Mouse (Mus musculus) left cerebral cortex, postnatal 36 days (tissue): ENCODE measurements around the gene CK137956. TPM values are rescaled to one million over a fixed set of nuclear protein-coding genes. Genes with fewer than 3 reads are reported as not detected.

Experiments
- DNase-seq, 2 experiments: peaks; one replicate each; pipeline ENCODE4 v3.0.0; 2021 to 2022; ENCODE audit warnings: low spot score in 2 of 2, mixed read lengths in 1 of 2
- intact Hi-C: fragments of 180-260 bp; cut with DNase I; formaldehyde crosslinking; loops from one replicate; pipeline ENCODE4 v1.15.1; 2025
- total RNA-seq, 2 experiments: library from RNA; stranded (reverse); gene quantifications; 2 replicates each; pipeline ENCODE4 v1.2.3; 2021

CK137956 gene
- total RNA-seq: 1 to 10 TPM; 1.3 to 1.8 TPM

DNA sequence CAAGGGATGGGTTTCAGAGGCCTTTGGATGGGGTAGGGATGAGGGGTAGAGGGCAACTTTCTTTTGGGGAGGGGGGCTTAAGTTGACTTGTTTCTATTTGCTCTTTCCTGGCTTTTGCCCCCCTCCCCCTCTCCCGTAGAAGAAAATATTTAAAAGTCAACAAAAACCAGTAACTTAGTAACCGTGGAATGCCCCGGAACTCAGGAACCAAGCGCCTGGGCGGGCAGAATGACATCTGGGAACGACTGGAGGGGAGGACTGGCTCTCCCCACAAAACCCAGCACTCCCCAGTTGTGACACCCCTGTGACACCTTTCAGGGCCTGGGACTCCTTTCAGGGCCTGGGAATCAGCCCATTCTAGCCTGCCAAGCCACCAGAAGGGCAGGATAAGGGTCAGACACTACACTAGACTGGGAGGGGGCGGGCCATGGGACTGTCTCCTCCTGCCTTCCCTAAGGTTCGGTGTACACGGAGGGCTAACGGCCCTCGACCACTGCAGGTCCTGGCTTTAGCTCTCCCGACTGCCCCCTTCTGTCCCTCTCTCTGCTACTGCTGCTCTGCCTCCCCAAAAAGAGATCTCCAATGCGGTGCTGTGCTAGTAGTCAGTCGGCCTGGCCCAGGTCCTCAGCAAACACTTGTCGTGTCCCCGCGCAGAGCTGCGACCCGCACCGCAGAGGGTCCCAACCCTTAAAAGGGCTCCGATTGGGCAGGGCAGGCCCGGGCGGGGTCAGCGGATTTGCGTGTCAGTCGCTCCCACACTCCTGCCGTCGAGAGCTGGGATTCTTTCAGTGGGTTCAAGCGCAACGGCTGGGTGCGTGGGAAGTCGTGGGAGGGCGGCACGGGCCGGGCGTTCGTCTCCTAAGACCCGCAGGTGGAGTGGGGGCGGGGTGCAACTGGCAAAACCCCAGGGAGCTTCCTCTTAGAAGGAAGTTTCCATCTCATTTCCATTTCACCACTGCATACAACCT lies at the start of gene CK137956:
CK137956 (minus strand) TSS at position 51 of the 968 bp plus-strand sequence.
- DNase-seq: no peak
- intact Hi-C loops: no loop called here

- DNase-seq: no peak
- intact Hi-C loops: no loop called here
Observed at GRCm38 (mm10) chr4:128019465-128019864, 48.7 kb upstream of the CK137956 start.

DNA sequence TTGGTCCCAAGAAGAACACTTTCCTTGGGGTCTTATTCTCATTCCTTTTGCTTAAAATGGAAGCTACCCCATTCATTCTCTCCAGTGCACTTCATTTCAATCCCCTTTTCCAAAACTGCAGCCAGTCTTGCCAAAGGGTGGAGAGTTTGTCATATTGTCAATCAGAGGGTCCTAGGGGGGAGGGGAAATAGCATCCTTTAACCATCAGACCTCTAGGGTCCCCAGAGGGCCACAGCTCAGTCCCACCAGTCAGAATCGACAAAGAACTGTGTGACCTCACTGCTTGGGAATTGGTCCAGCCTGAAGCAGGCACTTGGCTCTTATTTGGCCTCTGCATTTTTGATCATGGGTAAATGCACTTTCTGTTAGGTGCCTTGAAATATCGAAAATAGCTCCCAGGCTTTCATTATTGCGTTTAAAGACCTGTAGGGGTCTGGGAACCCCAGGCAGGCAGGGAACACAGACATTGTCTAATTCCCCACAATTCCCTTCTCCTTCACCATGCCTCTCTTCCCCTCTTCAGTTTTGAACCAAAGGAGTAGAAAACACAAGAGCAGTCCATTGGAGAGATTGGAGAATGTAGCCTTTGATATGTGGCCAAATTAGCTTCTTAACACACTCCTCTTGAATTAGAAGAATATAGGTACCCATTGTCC lies 34.2 kb upstream of the CK137956 start:
- DNase-seq: no peak
- intact Hi-C loops: no loop called here

DNA sequence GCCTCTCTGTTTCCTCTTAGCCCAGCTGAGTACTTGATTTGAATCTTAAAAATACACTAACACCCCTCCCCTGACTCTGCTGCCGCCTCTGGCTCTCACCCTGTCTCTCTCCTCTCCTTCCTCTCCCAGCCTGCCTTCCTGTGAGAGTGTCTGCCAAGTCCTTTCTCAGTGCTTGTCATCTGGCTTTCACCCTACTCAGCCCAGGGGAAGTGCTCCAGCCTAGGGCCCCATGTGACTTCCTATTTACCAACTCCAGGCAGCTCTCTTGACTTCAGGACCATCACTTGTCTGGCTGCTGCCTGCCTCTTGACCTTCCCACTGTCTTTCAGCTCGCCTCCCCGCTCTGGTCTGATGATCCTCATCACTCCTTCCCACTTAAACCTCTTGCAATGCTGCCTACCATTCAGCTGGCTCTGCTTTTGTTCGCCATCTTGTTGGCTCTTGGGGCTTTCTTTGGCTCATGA lies 31.9 kb upstream of the CK137956 start:
- peak; percentile 40 to 56 for DNase-seq

DNA sequence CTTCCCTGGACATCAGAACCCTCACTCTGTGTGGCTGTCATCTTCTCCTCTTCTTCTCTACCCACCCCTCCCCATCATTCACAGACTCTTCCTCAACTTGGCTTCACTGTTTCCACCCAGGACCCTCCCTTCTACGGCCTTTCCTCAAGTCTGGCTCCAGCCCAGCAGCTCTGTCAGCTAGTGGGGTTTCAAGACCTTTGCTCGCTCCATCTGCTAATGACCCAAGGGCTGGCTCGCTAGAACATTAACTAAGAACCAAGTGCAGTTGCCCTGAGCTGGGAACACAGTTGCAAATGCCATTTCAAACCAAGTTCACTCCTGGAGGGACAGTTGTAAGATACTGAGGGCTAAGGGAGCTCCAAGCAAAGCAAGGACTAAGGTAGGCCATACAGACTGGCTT lies 28.5 kb upstream of the CK137956 start:
- intact Hi-C loops: no loop called here
- DNase-seq: no peak

More for the DNA sequence above, 31.9 kb upstream of the CK137956 start:
- intact Hi-C loops: no loop called here

DNA sequence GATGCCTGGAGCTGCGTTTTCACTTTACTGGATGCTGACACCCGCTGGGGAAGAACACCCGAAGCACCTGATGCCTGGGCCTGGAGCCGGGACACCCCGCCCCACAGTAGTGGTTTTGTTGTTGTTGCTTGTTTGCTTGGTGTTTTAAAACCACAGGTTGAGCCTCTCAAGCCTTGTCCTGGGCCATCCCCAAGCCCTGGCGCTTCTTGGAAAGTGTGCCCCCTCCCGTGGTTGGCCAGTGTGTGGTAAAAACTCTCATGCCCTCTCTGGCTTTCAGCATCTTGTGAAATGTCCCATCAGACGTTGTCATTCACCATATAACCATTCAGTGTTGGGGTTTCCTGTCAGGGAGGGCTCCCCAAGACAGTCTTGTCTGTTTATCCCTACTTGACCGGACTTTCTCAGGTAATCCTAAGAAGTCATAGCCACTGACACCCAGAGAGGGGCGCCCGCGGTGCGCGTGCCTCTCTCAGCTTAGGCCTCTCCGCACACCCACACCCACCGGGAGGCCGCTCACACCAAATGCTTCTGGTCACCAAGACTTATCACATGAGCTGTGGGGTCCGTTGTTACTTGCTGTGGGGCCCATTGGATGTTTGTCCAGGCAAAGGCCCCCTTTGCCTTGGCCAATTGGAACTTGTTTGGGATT lies 18.7 kb upstream of the CK137956 start:
- peak; percentile 63 to 70 for DNase-seq
- intact Hi-C loops: loop anchor here (5.0 kb wide), 4 partner anchors 127 to 617 kb away; no protein-coding TSS in a partner anchor

GRCm38 (mm10) chr4:127988526-127989180 lies 17.9 kb upstream of the CK137956 start:
- intact Hi-C loops: loop anchor here (5.0 kb wide), 4 partner anchors 126 to 616 kb away; no protein-coding TSS in a partner anchor
- peak in 1 of 2 experiments; percentile 26 for DNase-seq

GRCm38 (mm10) chr4:127987784-127988455 lies 17.2 kb upstream of the CK137956 start, which contains the start of gene Csmd2:
Gene Csmd2 (plus strand): TSS chr4:127987857.
- intact Hi-C loops: loop anchor here (5.0 kb wide), 4 partner anchors 126 to 616 kb away; no protein-coding TSS in a partner anchor
- DNase-seq: peak; percentile 66 to 72

DNA sequence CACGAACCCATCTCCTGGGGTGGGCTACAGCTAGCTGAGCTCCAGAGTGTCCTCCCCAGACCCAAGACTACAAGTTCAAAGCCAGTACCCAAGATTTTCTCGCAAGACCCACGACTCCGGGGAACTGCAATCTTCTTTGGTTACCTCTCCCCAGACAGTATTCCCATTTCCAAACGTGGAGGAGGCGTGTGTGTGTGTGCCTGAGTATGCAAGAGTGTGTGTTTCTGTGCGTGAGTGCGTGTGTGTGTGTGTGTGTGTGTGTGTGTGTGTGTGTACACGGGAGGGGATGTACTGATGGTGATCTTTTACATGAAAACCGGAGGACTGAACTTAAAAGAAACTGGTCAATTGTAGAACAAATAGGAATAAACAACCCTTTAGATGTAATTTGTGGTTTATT lies 16.5 kb upstream of the CK137956 start:
- peak in 1 of 2 experiments; percentile 31 for DNase-seq
- intact Hi-C loops: loop anchor here (5.0 kb wide), 4 partner anchors 125 to 615 kb away; no protein-coding TSS in a partner anchor

- peak; percentile 50 to 56 for DNase-seq
- intact Hi-C loops: loop anchor here (5.0 kb wide), 4 partner anchors 124 to 614 kb away; no protein-coding TSS in a partner anchor
Observed at GRCm38 (mm10) chr4:127986491-127987075, 15.8 kb upstream of the CK137956 start.

DNA sequence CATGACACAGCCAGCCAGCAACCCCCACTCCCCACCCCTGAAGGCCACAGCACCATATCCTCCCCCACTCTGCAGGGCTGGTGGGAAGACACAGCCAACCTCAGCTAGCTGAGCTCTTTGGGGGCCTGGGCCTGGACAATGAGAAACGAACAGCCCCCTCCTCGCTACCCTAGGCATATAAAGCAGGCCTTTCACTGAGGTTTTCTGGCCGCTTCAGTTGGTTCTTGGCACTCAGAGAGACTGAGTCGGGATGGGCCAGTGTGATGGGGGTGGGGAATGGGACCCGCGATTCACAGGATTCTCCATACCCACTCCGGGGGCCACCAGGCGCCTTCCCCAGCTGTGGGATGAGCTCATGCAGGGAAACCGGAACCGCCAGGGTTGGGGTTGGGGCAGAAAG lies 15.1 kb upstream of the CK137956 start:
- peak; percentile 29 to 35 for DNase-seq
- intact Hi-C loops: loop anchor here (5.0 kb wide), 4 partner anchors 124 to 614 kb away; no protein-coding TSS in a partner anchor

- intact Hi-C loops: no loop called here
- DNase-seq: no peak
Observed at GRCm38 (mm10) chr4:127984426-127984825, 13.7 kb upstream of the CK137956 start.

DNA sequence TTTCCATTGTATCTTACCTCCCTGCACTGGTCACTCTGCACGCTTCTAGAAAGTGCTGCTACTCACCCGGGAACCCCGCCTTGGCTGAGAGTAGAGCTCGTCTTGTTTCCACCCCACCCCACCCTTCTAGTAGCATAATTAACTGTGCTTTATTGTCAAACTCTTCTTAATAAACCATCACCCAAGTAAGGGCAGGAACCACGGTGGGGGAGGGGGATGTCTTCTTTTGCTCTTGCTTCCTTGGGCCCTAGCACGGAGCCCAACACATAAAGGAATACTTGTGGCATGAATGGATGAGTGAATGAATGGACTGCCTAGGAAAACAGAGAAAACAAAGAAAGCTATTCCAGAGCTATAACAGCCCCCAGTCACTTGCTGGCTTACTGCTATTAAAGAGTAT lies 10.4 kb upstream of the CK137956 start:
- intact Hi-C loops: no loop called here
- no peak for DNase-seq

DNA sequence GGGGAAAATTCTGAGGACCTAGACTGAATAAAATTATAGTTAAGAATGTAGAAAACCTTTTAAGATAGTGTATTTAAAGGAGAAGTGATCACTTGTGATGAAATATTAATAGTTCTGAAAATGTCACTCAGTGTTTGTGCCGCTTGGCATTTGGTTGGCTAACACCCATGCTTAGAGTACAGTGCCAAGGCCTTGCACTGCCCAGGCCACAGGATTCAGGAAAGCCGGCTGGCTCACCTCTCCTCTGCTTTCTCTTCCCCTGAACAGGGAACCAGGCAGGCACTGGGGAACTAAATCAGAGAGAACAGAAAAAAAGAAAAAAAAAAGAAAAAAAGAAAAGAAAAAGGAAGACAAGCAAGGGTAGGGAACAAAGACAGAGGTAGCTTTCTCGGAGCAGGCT lies 2.2 kb upstream of the CK137956 start:
- intact Hi-C loops: no loop called here

GRCm38 (mm10) chr4:127970018-127970421 lies 731 bp downstream of the CK137956 start:
- intact Hi-C loops: no loop called here
- DNase-seq: no peak

More for the DNA sequence above, 2.2 kb upstream of the CK137956 start:
- no peak for DNase-seq

GRCm38 (mm10) chr4:127969101-127969500 lies 1.6 kb downstream of the CK137956 start:
- no peak for DNase-seq
- intact Hi-C loops: no loop called here

DNA sequence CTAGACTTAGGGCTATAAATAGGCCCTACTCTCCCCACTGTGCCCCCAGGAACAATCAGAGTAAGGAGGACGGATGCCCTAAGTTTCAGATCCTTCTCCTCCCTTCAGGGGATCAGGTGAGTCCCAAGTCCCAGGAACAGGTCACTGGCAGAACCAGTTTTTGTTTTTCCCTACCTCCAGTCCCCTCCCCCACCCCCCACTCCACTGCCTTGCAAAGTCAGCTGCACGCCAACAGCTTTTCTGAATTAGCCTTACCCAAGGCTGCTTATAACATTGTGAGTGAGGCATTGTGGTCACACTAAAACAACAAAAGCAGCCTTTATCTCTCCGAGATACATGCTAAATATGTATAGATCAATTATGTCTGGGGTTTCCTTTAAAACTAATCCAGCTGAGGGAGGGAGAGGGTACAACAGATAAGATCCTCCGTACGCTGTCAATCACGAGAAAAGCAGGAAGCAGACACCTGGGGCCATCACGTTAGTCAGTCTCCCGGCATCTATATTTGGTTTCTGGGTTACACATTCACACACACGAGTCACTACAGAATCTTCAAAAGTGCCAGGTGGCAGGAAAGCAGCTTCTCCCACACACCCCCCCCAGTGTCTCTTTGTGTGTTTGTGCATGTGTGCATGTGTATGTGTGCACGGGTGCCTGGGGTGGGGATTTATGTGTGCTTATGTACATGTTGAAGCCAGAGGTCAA lies 17.6 kb downstream of the CK137956 start:
- DNase-seq: no peak
- intact Hi-C loops: no loop called here
